Mouse (Mus musculus): Measurements from ENCODE around the gene Plxnb2.

Gene Plxnb2

DNA sequence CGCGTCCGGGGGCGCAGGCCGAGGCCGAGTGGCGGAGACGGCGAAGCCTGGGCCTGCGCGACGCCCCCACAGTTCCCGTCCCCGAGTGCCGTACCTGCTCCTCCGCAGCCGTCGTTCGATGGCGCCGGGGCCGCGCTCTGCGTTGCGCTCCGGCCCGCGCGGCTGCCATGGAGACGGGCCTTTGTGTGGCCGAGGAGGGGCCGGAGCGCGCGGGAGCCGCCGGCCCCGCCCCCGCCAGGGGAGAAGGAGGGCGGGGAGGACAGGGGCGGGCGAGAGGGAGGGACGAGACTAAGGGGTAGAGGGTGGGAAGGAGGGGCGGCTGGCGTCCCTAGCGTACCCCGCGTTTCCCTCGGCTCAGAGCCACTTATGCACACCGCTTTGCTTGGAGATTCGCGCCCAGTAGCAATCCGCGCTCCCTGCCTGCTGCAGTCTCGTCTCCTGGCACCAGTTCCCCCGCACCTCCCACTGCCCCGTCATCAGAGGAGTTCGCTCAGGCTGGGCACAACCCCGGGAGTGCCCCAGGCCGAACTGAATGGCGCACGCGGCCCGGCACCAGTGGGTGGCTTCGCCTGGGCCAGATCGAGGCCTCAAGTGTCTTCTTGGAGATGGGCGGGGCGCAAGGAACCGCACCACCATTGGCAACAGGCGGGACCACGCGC, at the start of gene Plxnb2:
Gene Plxnb2 (minus strand): TSS at position 218 of the 659 bp plus-strand sequence.
- peak; percentile 86 for DNase-seq (ENCODE audit: low spot score)

DNA sequence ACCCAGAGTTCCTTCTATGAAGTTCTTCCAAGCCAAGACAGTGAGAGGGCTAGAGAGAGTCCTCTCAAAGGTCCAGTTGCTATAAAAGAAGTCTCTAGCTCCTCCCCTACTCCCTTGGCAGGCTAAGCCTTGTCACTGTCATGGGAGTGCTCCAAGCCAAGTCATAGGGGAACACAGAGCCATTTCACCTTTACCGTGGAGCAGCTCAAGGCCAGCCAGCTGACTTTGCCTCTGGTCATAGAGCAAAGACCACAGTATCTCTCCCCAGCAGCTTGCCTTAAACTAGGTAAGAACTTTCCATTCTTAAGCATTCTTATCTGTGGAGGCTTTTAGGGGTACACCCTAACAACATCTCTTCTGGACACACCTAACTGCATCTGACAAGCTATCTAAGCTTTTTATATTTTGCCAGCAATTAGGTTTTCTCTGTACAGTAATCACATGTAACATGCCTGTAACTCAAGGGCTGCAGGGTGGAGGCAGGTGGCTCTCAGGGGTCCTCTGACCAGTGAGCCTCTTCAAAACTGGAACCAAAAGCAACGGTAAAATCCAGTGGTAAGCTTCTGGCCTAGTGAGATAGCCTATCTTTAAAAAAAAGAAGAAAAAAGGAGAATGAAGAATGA, 35.1 kb upstream of the Plxnb2 start:
- no peak for DNase-seq (ENCODE audit: low spot score)

DNA sequence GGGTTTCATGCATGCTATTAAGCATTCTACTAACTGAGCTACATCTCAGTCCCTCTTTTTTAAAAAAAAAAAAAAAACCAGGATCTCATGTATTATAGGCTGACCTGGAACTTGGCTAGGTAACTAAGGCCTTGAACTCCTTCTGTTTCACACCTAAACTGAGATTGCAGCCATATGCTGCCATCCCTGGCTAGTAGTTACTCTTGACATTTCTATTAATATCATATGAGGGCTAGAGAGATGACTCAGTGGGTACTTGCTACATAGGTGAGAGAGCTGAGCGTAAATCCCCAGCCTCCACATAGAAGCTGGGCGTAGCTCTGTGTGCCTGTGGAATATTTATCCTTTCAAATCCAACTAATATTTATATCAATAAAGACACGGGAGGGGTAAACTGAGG, 34.4 kb upstream of the Plxnb2 start:
- no peak for DNase-seq (ENCODE audit: low spot score)

DNA sequence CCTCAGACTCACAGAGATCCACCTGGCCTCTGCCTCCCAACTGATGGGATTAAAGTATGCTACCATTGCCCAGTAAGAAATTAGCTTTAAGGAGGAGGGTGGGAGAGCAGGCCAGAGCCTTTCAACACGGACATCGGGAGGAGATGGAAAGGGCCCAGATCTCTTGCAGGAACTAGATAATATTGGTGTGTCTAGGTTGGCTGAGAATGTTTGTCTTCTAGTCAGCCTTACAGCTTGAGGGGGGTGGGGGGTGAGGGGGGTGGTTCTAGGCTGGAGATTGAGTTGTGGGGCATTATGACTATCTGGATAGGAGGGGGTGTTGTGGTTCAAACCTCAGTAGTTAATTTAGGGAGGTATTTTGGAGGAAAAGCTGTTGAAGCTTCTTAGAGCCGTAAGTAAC, 32.9 kb upstream of the Plxnb2 start:
- DNase-seq (ENCODE audit: low spot score), result no peak

DNA sequence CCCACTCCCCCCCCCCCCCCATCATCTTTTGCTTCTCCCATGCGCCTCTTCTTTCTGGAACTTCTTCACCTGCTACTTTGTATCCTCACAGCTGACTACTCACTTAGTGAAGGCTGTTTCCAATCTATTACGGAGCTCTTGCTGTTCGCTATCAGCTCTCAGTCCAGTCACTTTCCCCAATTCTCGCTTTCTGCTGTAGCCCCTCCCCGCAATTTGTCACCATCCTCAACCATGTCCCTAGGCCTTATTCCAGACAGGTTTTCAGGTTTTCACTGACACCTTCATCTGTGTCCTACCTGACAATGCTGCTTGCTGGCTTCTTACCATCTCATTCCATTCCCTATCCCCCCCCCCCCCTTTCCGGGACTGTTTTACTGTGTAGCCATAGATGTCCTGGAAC, 31.9 kb upstream of the Plxnb2 start:
- no peak for DNase-seq (ENCODE audit: low spot score)

DNA sequence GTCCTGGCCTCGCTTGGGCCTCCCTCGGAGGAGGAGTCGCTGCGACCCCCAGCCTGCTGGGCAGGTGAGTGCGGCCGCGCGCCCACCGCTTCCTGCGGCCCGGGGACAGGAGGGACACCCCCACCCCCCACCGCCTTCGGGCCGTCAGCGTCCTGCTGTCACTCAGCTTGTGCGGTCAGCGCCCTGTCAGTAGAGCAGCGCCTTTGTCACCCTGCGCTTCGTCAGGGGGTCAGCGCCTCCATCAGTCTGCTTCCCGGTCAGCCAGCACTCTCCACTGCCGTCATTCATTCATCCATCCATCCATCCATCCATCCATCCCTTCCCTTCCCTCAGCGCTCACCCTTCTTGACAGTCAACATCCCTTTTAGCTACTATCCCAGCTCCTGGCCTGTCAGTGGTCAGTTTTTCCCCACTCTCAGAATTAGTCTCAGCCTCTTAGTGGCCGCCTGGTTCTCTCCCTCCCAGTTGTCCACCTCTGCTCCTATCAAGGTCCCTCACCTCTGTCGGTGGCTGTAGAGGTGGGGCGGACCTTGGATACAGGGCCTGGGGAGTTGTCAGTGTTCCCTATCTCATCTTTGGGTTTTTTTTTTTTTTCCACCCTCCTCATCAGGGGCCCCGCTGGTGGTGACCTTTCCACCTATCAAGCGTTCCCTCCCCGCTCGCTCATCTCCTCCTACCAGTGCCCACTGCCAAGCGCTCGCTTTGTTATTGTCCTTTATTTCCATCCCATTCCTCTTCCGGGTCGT, 31.3 kb upstream of the Plxnb2 start:
- no peak for DNase-seq (ENCODE audit: low spot score)

DNA sequence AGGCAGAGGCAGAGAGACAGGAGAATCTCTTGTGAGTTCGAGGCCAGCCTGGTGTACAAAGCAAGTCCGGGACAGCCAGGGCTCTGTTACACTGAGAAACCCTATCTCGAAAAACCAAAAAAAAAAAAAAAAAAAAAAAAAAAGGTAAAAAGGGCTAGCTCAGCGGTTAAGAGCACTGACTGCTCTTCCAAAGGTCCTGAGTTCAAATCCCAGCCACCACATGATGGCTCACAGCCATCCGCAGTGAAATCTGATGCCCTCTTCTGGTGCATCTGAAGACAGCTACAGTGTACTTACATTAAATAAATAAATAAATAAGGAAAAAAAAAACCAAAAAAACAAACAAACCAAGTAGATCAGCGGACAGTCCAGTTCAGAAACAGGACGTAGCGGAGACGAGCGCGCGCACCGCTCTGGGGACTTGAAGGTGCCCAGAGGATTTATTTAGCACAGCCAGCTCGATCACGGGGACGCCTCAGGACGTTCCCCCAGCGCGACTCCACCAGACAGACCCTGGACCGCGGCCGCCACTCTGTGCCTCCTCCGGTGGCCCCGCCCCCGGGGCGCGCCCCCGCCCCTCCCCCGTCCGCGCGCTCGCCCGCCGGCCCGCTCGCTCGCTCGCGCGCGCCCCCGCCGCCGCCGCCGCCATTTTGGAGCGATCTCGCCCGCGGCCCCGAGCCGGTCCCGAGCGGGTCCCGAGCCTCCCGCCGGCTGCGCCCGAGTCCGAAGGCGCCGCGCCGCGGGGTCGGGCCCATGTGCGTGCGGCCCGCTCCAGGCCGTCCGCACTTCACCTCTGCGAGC, 30.5 kb upstream of the Plxnb2 start, which contains the start of gene Ppp6r2:
Gene Ppp6r2 (plus strand): TSS at position 639 of the 801 bp plus-strand sequence.
- DNase-seq (ENCODE audit: low spot score), result peak; percentile 84

DNA sequence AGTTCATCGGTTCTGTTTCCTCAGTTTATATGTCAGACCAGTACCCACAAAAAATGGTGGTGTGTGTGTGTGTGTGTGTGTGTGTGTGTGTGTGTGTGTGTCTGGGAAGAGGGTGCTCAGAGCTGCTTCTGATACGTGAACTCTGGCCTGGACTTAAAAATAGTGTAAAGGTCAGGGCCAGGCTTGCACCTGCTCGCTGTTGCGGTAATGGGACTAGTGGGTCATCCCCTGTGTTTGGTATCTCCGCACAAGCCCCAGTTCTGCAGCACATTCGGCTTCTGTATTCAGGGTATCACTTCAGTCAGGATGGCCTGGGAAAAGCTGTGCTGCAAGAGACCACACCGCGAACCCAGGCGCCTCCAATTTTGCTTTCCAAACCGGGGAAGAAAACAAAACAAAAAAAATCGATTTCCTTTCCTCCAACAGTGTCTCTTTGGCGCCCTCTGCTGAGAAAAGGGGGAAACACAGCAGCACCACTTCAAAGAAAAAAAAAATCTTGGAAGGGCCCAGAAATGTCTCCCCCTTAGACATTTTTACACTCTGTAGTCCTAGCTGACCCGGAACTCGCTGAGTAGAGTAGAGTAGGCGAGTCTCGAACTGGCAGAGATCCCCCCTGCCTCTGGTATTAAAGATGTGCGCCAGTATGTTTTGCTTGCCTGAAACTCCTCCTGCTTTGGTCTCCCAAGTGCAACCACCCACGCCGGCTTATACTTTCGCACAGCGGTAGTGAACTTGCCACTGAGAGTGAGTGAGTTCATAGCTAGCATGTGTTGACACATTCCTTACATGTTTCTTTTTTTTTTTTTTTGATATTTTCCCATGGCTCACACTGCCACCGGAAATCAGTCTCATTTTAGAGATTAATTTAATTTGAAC, 29.5 kb upstream of the Plxnb2 start:
- peak; percentile 94 for DNase-seq (ENCODE audit: low spot score)

DNA sequence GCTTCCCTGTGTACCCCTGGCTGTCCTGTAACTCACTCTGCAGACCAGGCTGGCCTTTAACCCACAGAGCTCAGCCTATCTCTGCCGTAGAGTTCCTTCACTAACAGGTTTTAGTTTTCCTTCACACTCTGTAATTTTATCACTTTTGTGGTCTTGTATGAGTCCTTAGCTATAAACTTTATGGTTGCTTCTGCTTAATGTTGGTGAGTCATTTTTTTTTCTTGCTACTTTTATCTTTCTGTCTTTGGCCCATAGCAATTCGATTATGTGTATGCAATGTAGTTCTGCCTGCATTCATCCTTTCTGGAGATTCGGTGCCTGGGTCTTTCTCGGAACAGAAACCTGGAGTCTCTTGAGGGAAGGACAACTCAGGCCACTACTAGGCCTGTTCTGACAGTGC, 26.9 kb upstream of the Plxnb2 start:
- DNase-seq (ENCODE audit: low spot score), result no peak

DNA sequence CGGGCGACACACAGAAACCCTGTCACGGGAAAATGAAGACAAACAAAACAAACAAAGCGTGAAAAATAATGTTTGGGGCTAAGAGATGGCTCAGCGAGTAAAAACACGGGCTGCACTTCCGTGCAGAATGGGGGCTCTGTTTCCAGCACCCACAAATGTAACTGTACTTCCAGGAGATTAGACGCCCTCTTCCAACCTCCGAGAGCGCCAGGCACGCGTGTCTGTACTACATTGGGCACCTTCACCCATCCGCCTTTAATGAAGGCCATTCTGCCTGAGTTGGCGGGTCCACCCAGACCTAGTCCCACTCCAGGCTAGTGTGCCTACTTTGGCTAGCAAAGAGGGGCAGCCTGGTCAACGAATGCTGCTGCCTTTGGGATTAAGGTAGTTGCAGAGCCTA, 16.5 kb upstream of the Plxnb2 start:
- no peak for DNase-seq (ENCODE audit: low spot score)

DNA sequence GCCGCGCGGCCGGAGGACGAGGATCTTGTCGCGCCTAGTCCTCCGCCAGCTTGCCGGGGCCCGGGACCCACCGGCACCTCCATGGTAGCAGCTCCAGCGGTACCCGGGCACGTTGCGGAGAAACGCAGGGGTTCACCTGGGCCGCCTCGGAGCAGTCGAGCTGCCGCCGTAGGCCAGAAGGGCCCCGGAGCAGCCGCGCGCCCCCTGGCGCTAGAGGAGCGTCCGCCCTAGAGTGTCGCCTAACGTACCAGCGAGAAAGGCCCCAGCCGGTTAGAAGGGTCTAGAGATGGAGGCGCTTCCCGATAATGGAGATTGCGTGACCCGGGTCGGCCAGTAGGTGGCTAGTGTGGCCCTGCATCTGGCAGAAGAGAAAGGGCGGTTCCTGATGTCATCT, 15.7 kb upstream of the Plxnb2 start, which contains the start of gene Dennd6b:
Gene Dennd6b (minus strand): TSS at position 184 of the 394 bp plus-strand sequence.
- peak; percentile 99 for DNase-seq (ENCODE audit: low spot score)

DNA sequence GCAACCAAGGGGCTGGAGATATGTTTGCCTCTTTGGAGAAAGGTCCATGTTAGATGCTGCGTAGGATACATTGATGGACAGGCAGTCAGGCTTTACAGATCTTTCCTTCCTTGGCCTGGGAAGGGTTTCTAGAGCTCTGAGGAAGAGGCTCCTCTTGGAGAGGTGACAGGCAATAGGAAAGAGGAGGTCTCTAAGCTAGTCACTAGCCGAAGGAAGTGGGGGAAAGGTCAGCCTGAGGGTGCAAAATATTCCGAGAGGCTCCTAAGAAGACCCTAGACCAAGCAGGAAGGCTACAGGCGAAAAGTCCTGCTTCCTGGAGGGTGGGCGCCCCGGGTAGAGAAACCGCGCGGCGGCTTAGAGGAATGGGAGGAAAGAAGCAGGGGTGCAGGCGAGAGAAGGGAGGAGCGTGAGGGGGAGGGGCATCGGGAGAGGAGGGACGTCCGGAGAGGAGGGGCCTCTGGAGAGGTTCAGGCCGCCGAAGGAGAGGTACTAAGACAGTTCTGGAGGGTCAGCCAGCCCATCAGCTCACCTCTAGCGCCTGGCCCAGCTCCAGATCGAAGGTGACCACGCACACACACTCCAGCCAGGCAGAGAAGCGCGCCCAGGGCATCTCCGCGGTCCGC, 15.2 kb upstream of the Plxnb2 start:
- peak; percentile 84 for DNase-seq (ENCODE audit: low spot score)

DNA sequence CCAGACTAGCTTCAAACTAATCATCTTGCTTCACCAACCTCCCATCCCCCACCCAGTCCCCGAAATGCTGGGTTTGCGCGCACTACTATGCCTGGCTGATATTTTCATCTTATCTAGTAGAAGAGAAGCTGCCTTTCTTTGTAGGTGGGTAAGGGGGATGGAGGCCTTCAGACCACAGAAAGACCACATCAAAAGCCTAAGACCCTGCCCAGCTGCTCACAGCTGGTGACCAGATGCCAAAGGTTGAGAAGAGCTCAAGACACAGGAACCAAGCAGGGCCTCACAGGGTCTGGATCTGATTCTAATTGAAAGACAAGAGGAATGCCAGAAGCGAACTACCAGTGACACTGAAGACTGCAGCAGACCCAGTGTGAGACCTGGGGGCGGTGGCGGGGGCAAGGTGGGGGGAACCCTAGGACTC, 14.7 kb upstream of the Plxnb2 start:
- DNase-seq (ENCODE audit: low spot score), result peak; percentile 42

DNA sequence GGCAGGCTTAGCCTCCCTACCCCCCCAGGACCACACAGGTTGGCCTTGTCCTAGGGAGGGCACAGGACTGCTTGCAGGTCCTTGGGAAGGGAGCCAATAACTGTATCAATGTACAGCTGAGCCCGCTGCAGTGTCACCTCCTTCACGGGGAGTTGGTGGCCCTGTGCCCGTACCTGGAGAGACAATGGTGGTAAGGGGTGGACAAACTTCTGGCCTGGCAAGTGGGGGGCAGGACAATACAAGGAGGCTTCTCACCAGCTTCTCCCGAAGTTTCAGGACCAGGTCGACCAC, 4.3 kb upstream of the Plxnb2 start:
- no peak for DNase-seq (ENCODE audit: low spot score)

DNA sequence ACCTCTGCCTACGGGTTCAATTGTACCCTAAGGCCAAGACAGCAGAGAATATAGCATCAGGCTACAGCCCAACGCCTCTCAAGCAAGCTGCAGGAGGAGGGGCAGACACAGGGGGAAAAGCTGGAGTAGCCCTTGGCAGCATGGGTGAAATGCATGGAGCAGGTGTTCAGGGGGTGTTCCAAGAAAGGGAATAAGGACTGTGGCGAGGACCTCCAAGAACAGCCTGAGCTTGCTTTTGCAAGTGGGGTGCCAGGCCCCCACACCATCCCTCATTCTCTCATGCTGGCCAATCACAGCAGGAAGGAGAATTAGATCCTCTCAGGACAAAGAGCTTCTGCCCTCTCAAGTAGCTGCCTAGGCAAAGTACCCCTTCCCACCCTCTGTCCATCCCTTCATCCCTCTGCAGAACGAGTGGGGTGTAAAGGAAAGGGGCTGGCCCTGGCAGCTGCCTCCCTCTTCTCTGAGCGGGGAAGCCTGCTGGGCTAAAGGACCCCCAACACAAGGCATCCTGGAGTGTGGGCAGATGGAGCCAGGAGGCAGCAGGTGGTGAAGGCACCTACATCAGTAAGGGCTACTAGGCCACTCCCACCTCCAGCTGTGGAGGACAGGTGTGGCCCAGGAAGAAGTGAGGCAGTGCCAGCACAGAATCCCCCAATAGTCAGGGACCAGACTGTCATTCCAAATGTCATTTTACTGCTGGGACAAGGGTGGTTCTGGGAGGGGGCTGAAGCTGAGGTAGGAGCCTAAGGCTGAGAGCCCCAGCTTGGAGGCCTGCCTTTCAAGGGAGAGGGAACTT, 3.8 kb upstream of the Plxnb2 start:
- no peak for DNase-seq (ENCODE audit: low spot score)

DNA sequence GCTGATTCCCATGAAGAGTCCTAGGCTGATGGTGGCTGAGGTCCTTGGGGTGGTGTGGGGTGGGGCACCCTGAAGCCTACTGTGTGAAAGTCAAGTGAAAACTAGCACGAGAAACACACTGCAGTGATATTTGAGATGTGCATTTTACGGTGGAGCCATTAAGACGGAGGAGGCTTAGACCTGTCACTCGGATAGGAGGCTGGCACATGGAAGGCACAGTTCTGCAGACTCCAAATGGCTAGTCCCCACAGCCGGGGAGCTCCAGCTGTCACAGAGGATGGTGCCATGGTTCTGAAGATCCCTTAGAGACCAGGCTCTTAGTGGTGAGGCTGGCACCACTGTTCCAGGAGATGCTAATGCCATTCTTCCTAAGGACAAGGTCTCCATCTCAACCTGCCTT, 2.3 kb upstream of the Plxnb2 start:
- no peak for DNase-seq (ENCODE audit: low spot score)

DNA sequence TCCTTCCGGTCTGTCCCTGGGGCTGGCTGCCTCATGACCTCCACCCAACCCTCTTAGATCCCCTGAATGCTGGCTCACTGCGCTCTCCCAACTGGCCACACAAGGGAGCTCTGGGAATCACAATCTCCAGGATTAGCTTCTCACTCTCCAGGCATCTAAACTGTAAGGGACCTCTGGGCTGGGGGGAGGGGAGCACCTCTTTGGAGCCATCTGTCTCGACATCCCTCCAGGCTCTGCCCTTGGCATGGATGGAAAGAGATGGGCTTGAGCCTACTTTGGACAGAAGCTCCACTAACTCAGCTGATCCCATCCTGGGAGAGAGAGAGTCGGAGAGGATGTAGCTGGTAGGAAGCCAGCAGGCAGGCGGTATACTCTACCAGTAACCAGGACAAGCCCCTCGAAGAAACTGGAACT, 1.7 kb upstream of the Plxnb2 start:
- peak; percentile 72 for DNase-seq (ENCODE audit: low spot score)

DNA sequence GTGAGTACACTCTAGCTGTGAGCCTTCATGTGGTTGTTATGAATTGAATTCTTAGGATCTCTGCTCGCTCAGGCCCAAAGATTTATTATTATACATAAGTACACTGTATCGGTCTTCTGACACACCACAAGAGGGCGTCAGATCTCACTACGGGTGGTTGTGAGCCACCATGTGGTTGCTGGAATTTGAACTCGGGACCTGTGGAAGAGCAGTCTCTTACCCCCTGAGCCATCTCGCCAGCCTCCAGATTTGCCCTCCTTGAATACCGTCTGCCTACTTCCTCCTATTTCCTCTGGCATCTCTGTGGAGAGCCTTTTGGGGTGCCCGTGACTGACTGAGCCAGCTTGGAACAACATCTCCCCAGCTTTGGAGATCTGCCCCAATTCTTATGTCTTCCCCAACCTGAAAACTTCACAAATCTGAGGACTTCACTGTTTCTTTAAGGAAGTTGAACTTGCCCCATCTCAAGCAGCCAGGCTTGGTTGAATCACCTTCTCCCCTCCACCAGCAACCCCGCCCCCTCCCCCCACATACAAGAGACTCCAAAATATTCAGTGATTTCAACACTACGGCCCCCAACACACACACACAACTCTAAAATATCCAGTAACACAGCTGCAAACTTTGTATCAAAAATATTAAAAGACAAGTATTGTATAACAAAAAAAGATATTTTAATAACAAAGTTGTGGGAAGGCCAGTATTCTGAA, 1.1 kb upstream of the Plxnb2 start:
- DNase-seq (ENCODE audit: low spot score), result peak; percentile 31

DNA sequence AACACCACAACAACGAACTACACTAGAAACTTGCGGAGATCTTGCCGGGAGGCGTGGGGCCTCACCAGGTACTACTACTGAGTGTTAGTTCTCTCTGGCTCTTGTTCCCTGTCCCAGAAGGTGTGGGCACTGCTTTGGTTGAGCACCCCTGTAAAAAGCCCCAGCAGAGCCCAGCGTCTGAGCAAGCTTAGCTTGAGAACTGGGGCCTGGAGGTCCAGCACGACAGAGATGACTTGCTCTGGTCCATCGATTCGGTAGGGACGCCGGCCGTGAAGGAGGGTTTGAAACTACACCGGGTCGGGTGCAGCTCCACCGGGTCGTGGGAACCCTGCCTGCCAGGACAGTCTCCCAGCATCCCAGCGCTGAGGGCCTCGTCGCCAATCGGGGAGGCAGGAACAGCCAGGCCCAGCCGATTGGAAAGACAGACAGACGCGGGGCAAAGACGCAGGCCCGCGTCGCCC, 477 bp downstream of the Plxnb2 start:
- DNase-seq (ENCODE audit: low spot score), result no peak

DNA sequence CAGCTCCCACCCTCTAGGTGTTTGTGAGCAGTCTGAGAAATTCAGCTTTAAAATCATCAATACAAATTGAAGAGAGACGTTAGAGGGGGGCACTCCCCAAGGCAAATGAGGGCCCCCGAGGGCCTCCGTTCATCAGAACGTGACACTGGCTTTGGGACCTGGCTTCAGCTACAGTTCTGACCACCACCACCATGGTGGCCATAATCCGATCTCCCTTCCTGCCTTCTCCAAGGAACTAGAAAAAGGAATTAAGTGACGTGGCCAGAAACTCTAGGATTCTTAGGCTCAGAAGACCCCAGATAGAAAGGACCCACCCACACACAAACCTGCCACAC, 991 bp downstream of the Plxnb2 start:
- DNase-seq (ENCODE audit: low spot score), result peak; percentile 18

All from retina, embryonic 14.5 days (tissue).